Mouse (Mus musculus): ENCODE results near the gene Dgkb.

Dgkb gene

DNA sequence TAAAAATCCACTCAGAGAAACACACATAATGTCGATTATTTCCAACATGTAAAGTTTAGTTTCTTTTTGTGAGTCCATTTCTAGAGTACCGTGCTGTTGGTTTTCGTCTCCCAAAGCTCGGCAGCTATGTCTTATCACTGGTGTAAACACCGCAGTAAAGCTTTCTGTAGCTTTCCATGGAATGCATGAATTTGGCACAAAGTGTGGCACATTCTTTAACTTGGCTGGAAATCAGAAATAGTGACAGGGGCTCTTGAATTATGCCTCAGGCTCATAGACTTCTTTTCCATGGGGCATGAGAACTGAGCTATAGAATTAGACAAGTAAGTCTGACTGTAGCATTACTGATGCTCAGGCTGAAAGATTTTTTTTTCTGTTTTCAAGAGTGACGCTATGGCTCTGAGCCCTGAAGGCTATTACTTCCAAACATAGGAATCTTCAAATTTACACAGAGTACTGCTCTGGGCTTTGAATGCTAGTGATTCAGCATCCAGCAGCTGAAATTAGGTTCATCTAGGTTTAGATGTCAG is 179.0 kb downstream of the Dgkb start:
- no peak for DNase-seq (ENCODE audit: low spot score)

- no peak for DNase-seq (ENCODE audit: low spot score)
Measured at GRCm38 (mm10) chr12:38017674-38018073, 200.1 kb downstream of the Dgkb start.

- no peak for DNase-seq (ENCODE audit: low spot score)
Measured at GRCm38 (mm10) chr12:38047256-38047655, 229.7 kb downstream of the Dgkb start.

- no peak for DNase-seq (ENCODE audit: low spot score)
Measured at GRCm38 (mm10) chr12:38088224-38088623, 270.7 kb downstream of the Dgkb start.

DNA sequence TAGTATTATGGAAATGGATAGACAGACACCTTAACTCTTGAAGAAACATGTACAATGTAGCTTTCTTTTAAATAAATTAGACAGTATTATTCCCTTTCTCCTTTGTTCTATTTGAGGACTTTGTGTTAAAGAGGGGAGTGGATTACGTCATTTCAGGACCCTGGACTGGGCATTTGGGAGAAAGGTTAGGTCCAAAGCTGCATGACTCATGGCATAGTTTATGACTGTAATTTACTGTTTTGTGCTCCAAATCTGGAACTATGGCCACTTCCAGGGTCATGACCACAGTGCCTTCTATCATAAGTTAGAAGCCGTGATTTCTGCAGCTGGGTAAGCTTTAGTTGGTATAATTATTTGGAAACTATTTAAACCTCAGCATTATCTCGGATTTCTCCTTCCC is 294.4 kb downstream of the Dgkb start:
- no peak for DNase-seq (ENCODE audit: low spot score)

DNA sequence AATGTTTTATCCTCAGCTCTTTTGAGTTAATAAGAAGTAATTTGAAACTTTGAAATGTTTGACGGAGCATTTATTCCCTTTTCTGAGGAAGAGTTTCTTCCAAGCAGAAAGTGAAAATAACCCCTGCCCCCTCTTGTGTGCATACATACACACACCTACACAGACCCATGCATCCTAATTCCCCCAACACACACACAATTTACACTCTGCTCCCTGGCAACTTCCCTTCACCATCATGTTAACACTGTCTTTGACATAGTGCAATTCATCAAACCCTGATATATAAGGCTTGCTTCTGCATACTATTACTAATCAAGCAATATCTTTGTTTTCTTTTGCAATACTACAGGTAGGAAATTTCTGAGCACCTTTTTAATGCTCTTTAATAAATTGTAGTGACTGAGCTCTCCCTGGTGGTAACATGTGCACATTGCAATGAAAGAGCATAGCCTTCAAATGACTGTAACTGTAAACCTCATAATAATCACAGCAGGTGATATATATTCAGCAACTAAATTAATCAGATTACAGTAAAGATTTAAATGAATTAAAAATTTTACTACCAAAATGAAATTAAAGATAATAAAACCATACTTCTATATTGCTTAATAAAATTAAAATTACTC is 297.6 kb downstream of the Dgkb start:
- DNase-seq (ENCODE audit: low spot score), result no peak

GRCm38 (mm10) chr12:38123524-38123923 is 306.0 kb downstream of the Dgkb start:
- DNase-seq (ENCODE audit: low spot score), result no peak

- no peak for DNase-seq (ENCODE audit: low spot score)
Measured at GRCm38 (mm10) chr12:38125297-38125696, 307.8 kb downstream of the Dgkb start.

- DNase-seq (ENCODE audit: low spot score), result no peak
Measured at GRCm38 (mm10) chr12:38130209-38130915, 312.8 kb downstream of the Dgkb start.

GRCm38 (mm10) chr12:38136379-38136778 is 318.9 kb downstream of the Dgkb start:
- DNase-seq (ENCODE audit: low spot score), result no peak

DNA sequence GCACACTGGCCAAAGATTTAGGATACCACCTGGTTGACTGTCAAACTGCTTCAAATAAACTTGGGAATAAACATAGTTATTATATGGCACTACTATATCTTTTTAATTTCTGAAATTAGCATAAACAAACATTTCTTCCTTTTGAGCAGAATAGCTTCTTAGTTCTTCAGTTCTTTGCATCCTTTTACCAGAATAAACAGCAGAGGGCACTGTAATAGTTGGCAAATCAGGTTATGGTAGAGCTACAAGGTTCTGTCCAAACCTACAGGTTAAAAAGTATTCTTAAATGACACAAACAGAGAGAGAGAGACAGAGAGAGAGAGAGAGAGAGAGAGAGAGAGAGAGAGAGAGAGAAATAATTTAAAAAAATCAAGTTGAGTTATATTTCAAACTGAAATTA is 322.5 kb downstream of the Dgkb start:
- DNase-seq (ENCODE audit: low spot score), result no peak

DNA sequence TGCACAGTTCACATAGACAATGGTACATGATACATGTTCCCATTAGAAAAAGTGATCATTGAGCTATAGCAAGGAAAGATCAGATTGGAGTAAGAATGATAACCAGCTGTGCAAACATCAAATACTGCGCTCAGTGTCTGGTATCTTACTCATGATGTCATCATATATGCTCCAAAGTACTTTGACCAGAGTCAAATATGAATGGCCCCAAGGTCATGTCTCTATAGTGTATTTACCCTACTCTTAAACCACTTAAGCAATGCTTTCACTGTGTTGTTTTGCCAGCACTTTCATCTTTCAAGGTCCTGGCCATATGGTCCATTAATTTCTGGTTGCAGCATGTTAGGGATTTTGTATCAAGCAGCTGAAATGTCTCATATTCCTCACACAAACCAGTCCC is 415.1 kb downstream of the Dgkb start:
- no peak for DNase-seq (ENCODE audit: low spot score)

DNA sequence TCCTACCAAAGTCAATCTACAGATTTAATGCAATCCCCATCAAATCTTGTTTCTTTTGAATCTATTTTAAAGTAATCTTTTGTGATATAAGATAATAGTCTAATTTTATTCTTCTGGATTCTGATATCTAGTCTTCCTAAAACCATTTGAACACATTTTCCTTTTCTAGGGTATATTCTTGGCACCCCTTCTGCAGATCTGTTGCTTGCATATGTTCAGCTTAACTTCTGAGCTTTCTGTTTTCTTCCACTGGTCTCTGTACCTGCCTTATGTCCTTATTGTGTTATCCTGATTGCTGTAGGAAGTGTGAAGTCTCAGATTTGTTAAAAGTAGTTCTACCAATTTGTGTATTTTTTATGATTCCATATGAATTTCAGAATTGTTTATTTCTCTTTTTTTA is 451.3 kb downstream of the Dgkb start:
- DNase-seq (ENCODE audit: low spot score), result no peak

DNA sequence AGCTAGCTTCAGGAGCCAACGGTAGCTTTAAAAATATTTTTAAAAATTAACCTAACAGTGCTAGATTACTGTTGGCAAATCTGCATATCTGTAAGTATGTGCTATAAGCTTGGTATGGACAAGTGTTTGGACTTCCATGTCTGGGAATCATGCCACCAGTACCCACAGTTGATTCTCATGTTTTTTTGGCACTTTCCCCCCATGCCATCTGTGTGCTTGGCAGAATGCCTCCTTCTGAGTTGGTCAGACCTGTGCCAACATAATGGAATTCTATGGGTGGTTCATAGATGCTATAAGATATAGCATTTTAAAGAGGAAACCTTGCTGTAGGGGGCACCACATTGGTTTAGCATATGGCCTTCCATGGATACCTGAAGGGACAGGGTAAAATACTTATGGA is 484.0 kb downstream of the Dgkb start:
- DNase-seq (ENCODE audit: low spot score), result no peak

DNA sequence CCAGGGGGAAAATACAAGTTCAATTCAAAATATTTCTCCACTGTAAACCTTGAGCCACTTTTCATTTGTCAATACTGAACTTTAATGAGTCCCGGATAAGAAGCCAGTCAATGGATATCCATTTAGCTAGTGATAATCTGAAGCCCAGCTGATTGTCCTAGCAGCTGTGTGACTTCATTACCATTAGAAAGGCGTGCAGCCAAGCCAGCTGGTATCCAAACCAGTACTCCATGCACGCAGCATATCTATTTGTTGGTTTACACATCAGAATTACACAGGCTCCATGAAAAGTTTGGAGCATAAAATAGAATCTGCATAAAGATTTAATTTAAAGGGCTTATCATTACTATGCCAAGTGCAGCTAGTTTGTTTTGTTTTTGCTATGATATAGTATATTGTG is 486.3 kb downstream of the Dgkb start:
- no peak for DNase-seq (ENCODE audit: low spot score)

GRCm38 (mm10) chr12:38304245-38304644 is 486.7 kb downstream of the Dgkb start:
- DNase-seq (ENCODE audit: low spot score), result no peak

GRCm38 (mm10) chr12:38309885-38310284 is 492.4 kb downstream of the Dgkb start:
- DNase-seq (ENCODE audit: low spot score), result no peak

- DNase-seq (ENCODE audit: low spot score), result no peak
Measured at GRCm38 (mm10) chr12:38327729-38328271, 510.3 kb downstream of the Dgkb start.

GRCm38 (mm10) chr12:38328779-38329178 is 511.3 kb downstream of the Dgkb start:
- DNase-seq (ENCODE audit: low spot score), result no peak

DNA sequence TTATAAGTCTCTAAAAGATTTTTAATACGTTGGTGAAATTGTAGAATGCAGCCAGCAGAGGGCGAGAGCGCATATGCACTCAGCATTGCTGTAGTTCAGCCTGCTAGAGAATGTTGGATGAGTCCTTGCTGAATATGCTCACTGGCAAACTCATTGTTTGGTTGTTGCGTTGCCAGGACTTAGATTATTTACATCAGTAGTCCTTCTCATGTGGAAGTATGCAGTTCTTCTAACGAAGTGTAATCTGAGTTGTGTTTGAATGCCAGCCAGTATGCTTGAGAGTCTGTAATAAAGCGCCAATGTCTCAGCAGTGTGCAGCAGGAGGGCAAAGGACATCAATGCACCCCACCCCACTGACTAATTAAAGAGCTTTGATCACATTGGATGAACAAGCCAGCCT is 525.1 kb downstream of the Dgkb start:
- DNase-seq (ENCODE audit: low spot score), result peak; percentile 51

DNA sequence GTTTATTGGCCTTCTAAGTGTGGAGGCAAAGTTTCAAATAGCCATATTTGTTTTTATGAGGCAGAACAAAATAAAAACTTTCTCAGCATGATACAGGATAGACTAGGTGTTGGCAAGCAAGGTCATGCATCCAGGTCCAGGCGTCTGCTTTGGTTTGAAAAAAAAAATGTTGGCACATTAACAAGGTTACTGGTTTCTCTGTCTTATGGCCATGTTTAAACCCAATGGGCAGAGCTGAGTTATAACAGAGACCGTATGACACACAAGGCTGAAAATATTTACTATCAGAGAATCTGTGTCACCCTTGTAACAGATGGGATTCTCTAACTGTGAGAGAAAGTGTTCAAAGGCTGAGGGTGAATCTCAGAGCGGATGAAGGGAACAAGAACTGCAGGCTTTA is 535.0 kb downstream of the Dgkb start:
- DNase-seq (ENCODE audit: low spot score), result no peak

GRCm38 (mm10) chr12:38356386-38356785 is 538.9 kb downstream of the Dgkb start:
- no peak for DNase-seq (ENCODE audit: low spot score)

- no peak for DNase-seq (ENCODE audit: low spot score)
Measured at GRCm38 (mm10) chr12:38361491-38361890, 544.0 kb downstream of the Dgkb start.

All from urinary bladder, postnatal 14 days (tissue).